Mouse (Mus musculus) T-cell, adult 2 months (primary cell): Measurements from ENCODE around the gene Txndc2.

Source experiments
- DNase-seq: peaks from one replicate; pipeline ENCODE4 v3.0.0; 2022; ENCODE audit warnings: low spot score

Gene Txndc2

GRCm38 (mm10) chr17:65641734-65642218 is at the start of gene Txndc2:
TSS of gene Txndc2 (minus strand) at chr17:65642168.
- no peak for DNase-seq

- DNase-seq, result no peak
Observed at GRCm38 (mm10) chr17:65683731-65684130, 41.8 kb upstream of the Txndc2 start.

GRCm38 (mm10) chr17:65683316-65683715 is 41.3 kb upstream of the Txndc2 start:
- DNase-seq, result no peak

GRCm38 (mm10) chr17:65682071-65682680 is 40.2 kb upstream of the Txndc2 start:
- DNase-seq, result no peak

GRCm38 (mm10) chr17:65681516-65681915 is 39.5 kb upstream of the Txndc2 start:
- no peak for DNase-seq

GRCm38 (mm10) chr17:65680801-65681412 is 38.9 kb upstream of the Txndc2 start:
- no peak for DNase-seq

GRCm38 (mm10) chr17:65679806-65680446 is 38.0 kb upstream of the Txndc2 start:
- DNase-seq, result no peak

- no peak for DNase-seq
Observed at GRCm38 (mm10) chr17:65677742-65678141, 35.8 kb upstream of the Txndc2 start.

- no peak for DNase-seq
Observed at GRCm38 (mm10) chr17:65676536-65676935, 34.6 kb upstream of the Txndc2 start.

- DNase-seq, result no peak
Observed at GRCm38 (mm10) chr17:65675985-65676384, 34.0 kb upstream of the Txndc2 start.

- no peak for DNase-seq
Observed at GRCm38 (mm10) chr17:65674710-65675171, 32.8 kb upstream of the Txndc2 start.

- DNase-seq, result no peak
Observed at GRCm38 (mm10) chr17:65672926-65673325, 31.0 kb upstream of the Txndc2 start.

GRCm38 (mm10) chr17:65669061-65669460 is 27.1 kb upstream of the Txndc2 start:
- no peak for DNase-seq

- DNase-seq, result no peak
Observed at GRCm38 (mm10) chr17:65667792-65668191, 25.8 kb upstream of the Txndc2 start.

GRCm38 (mm10) chr17:65666388-65667161 is 24.6 kb upstream of the Txndc2 start:
- DNase-seq, result no peak

GRCm38 (mm10) chr17:65665786-65666387 is 23.9 kb upstream of the Txndc2 start:
- DNase-seq, result no peak

- no peak for DNase-seq
Observed at GRCm38 (mm10) chr17:65663329-65664078, 21.5 kb upstream of the Txndc2 start.

- DNase-seq, result no peak
Observed at GRCm38 (mm10) chr17:65662662-65663061, 20.7 kb upstream of the Txndc2 start.

GRCm38 (mm10) chr17:65658416-65658815 is 16.4 kb upstream of the Txndc2 start:
- no peak for DNase-seq

- no peak for DNase-seq
Observed at GRCm38 (mm10) chr17:65657958-65658357, 16.0 kb upstream of the Txndc2 start.

- DNase-seq, result no peak
Observed at GRCm38 (mm10) chr17:65656731-65657130, 14.8 kb upstream of the Txndc2 start.
